Mouse (Mus musculus) liver, embryonic 13.5 days (tissue): Measurements from ENCODE around the gene Gpr89. TPM values are rescaled to one million over a fixed set of nuclear protein-coding genes. Genes with fewer than 3 reads are reported as not detected.

Source experiments
- ATAC-seq: fragments of 200-750 bp; cut with Nextera tagmentation; 2 replicates; pipeline ENCODE4 v1.8.0; 2017; ENCODE audit warnings: low read depth, mild to moderate bottlenecking, moderate number of reproducible peaks, moderate library complexity
- DNase-seq: peaks from one replicate; pipeline ENCODE4 v3.0.0; 2022
- H3K27ac ChIP-seq: fragments of 300-500 bp; sonication (generic); 2 replicates; pipeline ENCODE4 v1.5.1; 2015; ENCODE audit warnings: moderate library complexity, mild to moderate bottlenecking, inconsistent platforms
- H3K27me3 ChIP-seq: fragments of 300-500 bp; sonication (generic); 2 replicates; pipeline ENCODE4 v1.6.1; 2015; ENCODE audit warnings: mild to moderate bottlenecking, inconsistent platforms
- H3K36me3 ChIP-seq: fragments of 300-500 bp; sonication (generic); 2 replicates; pipeline ENCODE4 v1.6.1; 2015; ENCODE audit warnings: mild to moderate bottlenecking, inconsistent platforms
- H3K4me1 ChIP-seq: fragments of 300-500 bp; sonication (generic); replicated peaks from 2 replicates; pipeline ENCODE4 v1.6.1; 2015; ENCODE audit warnings: inconsistent platforms
- H3K4me2 ChIP-seq: fragments of 300-500 bp; sonication (generic); 2 replicates; pipeline ENCODE4 v1.6.1; 2015; ENCODE audit warnings: inconsistent platforms, mild to moderate bottlenecking, moderate library complexity
- H3K4me3 ChIP-seq: fragments of 300-500 bp; sonication (generic); replicated peaks from 2 replicates; pipeline ENCODE4 v1.5.1; 2015; ENCODE audit warnings: mild to moderate bottlenecking, inconsistent platforms
- H3K9ac ChIP-seq: fragments of 300-500 bp; sonication (generic); 2 replicates; pipeline ENCODE4 v1.6.1; 2015; ENCODE audit warnings: mild to moderate bottlenecking, inconsistent platforms
- H3K9me3 ChIP-seq: fragments of 300-500 bp; sonication (generic); replicated peaks from 2 replicates; pipeline ENCODE4 v1.6.1; 2016; ENCODE audit warnings: inconsistent platforms
- WGBS: fragments of 180-500 bp; shearing (Covaris S2); methylation state at CpG from one replicate; pipeline ENCODE4 v1.1.7; 2015; ENCODE audit not compliant: insufficient replicate concordance; 5-methylcytosine and 5-hydroxymethylcytosine counted together
- polyA plus RNA-seq: library from polyadenylated mRNA; unstranded; fragments of >200 nt; fragmentation: Nextera tagmentation; extraction: Ambion mirVana; gene quantifications from 2 replicates; pipeline ENCODE4 v1.2.1, GENCODE M21; 2015

Gpr89 gene
- polyA plus RNA-seq, 1 experiment from 2014 or later: 31.0 TPM

DNA sequence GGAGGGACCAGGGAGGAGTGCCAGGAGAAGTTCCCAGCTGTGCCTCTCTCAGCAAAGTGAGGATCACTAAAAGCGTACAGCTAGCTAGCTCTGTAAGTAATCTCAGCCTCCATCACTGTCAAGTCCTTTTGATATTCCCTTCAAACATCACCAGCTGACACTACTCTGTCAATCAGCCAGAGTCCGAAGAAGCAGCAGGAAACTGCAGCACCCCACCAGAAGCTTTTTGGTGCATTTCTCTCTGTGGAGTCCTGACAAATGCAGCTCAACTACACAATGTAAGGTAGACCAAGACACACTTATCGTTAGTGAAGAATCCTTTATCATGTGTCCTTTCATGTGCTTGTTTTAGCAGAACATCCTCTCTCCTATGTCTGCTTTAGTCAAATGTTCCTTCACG lies 83.6 kb downstream of the Gpr89 start:
- Histone ChIP-seq H3K4me3 (no peak overlapping the region), H3K36me3 (no peaks in the 10 kb centered on the region), H3K27ac (no peak overlapping the region), H3K9me3 (no peaks in the 10 kb centered on the region), H3K9ac (no peak overlapping the region), H3K4me2 (no peak overlapping the region), H3K27me3 (no peaks in the 10 kb centered on the region), H3K4me1 (no peaks in the 10 kb centered on the region)
- DNase-seq (no peak), ATAC-seq (no peak)
- WGBS: 66% methylated on average over 4 of the region's 4 CpGs

GRCm38 (mm10) chr3:96820116-96820915 lies 84.8 kb downstream of the Gpr89 start:
- no peaks in the 10 kb centered on the region for H3K36me3 ChIP-seq
- DNase-seq (no peak), ATAC-seq (no peak)
- no peak overlapping the region for H3K9ac ChIP-seq
- H3K4me3 ChIP-seq: no peak overlapping the region
- no peak overlapping the region for H3K4me2 ChIP-seq
- H3K27ac ChIP-seq: no peak overlapping the region
- no peaks in the 10 kb centered on the region for H3K9me3 ChIP-seq
- WGBS: 54% methylated on average over 6 of the region's 6 CpGs
- no peaks in the 10 kb centered on the region for H3K27me3 ChIP-seq
- no peaks in the 10 kb centered on the region for H3K4me1 ChIP-seq

Other genes starting within 250 kb of the Gpr89 start
- 0.38 and 0.59 TPM in 2 replicates for gene Ankrd35, start 235.2 kb downstream of the Gpr89 start, polyA plus RNA-seq
- 6.1 and 8.5 TPM in 2 replicates for gene Pias3, start 209.0 kb downstream of the Gpr89 start, polyA plus RNA-seq
- gene Nudt17, start 196.8 kb downstream of the Gpr89 start, polyA plus RNA-seq: 0.94 and 1.0 TPM in 2 replicates
- 25.5 and 27.6 TPM in 2 replicates for gene Polr3c, start 177.7 kb downstream of the Gpr89 start, polyA plus RNA-seq
- 29.7 and 36.5 TPM in 2 replicates for gene Rnf115, start 177.7 kb downstream of the Gpr89 start, polyA plus RNA-seq
- 8.2 and 9.4 TPM in 2 replicates for gene Pdzk1, start 76.1 kb downstream of the Gpr89 start, polyA plus RNA-seq
- 0.14 and 0.16 TPM in 2 replicates for gene Cd160, start 76.0 kb downstream of the Gpr89 start, polyA plus RNA-seq
- 2.4 and 2.5 TPM in 2 replicates for gene Gja5, start 653 bp downstream of the Gpr89 start, polyA plus RNA-seq
- gene Gja8, start 20.7 kb upstream of the Gpr89 start, polyA plus RNA-seq: not detected in 2 replicates